In the genomic region with DNA sequence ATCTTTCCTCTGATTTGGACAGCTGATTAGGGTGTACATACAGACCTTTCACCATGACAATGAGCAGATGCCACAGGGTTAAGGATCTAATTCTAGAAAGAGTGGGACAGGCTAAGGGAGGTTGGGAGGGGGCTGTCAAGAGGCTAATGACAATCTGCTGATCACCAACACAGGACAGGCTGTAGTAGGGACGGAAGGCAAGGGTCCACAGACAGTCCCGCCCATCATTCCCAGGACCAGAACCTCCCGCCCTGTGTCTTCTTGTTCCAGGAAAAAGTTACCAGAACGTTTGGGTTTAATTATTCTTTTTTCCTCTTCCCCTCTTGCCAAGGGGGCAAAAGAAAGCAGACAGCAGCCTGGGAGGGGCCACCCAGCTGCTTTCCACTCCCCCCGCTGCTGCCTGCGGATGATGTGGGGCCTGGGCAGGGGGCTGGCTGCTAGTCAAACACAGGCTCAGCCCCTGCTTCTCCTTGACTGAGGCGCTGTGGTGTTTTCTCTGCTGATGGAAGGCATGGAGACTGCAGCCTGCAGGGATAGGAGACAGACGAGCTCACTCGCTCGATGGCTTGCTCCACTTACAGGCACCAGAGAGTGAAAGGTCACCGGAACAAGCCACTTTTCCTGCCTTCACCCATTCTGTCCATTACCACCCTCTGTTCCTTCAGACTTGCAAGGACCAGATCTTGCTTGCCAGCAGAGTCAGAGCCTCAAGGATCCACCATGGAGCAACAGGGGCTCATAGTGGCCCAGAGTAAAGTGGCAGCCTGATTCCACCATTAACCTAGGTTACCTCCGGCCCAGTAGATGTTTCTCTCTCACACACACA, we compare ENCODE assay signal across 11 mouse cellular contexts. TPM values are rescaled to one million over a fixed set of nuclear protein-coding genes. Genes with fewer than 3 reads are reported as not detected.
DNase-seq lines count a peak whose midpoint lies in the region; ATAC-seq and TF ChIP-seq lines count a peak whose summit lies in the region.
"Had no signal": no experiment of that assay in that cellular context is flagged by ENCODE, and none has a peak within 500 bp of the region (broad histone marks: within the 10 kb centered on the region; RNA-seq: fewer than 3 reads in every experiment).

No protein-coding gene starts in this region.

- ATAC-seq in kidney, postnatal 0 days (replicated peaks; ENCODE audit: low FRiP score, low read depth) = no peak; the same call in 1 of the 2 replicates
- ATAC-seq in embryonic facial prominence, embryonic 14.5 days (ENCODE audit: low read depth) = peak; percentile 80
- peak; percentile 57; the same call in 1 of the 2 replicates for ATAC-seq in heart, embryonic 16.5 days (replicated peaks; ENCODE audit: extremely low read depth, insufficient read depth, low FRiP score)
- no peak for ATAC-seq in neural tube, embryonic 15.5 days (ENCODE audit: low FRiP score)

- H3K9ac ChIP-seq in kidney, postnatal 0 days (ENCODE audit: low read depth, low read length) = no peak overlapping the region
- H3K9ac ChIP-seq in embryonic facial prominence, embryonic 14.5 days (ENCODE audit: low read depth, low read length) = no peak overlapping the region
- H3K9ac ChIP-seq in heart, embryonic 16.5 days (ENCODE audit: low read length) = no peak overlapping the region
- H3K9ac ChIP-seq in neural tube, embryonic 15.5 days (replicated peaks) = no peak overlapping the region
- H3K9ac ChIP-seq: hindbrain, embryonic 15.5 days; liver, embryonic 13.5 days had no signal

- H3K27ac ChIP-seq in kidney, postnatal 0 days = peak overlapping the region; percentile 36; the same call in 1 of the 2 replicates
- peak overlapping the region; percentile 91 for H3K27ac ChIP-seq in embryonic facial prominence, embryonic 14.5 days (replicated peaks; ENCODE audit: low read depth, low read length)
- peak overlapping the region; percentile 46 for H3K27ac ChIP-seq in heart, embryonic 16.5 days (ENCODE audit: low read length)
- H3K27ac ChIP-seq in neural tube, embryonic 15.5 days (replicated peaks) = no peak overlapping the region
- H3K27ac ChIP-seq: hindbrain, embryonic 15.5 days had no signal

- 62% methylated on average over 12 of the region's 12 CpGs for WGBS in kidney, postnatal 0 days
- WGBS in embryonic facial prominence, embryonic 14.5 days = 43% methylated on average over 12 of the region's 12 CpGs
- 50% methylated on average over 12 of the region's 12 CpGs for WGBS in heart, embryonic 16.5 days
- 70% methylated on average over 12 of the region's 12 CpGs for WGBS in neural tube, embryonic 15.5 days

- H3K4me1 ChIP-seq in kidney, postnatal 0 days (replicated peaks; ENCODE audit: insufficient read depth, low read length) = 0 out of 2 replicates have a peak, but pooled peaks cover 3% of the 10 kb centered on the region
- H3K4me1 ChIP-seq in embryonic facial prominence, embryonic 14.5 days (ENCODE audit: control insufficient read depth, insufficient read depth, low read length) = peaks cover 21% of the 10 kb centered on the region
- H3K4me1 ChIP-seq in heart, embryonic 16.5 days (ENCODE audit: control insufficient read depth, insufficient read depth, low read length) = peaks cover 3% of the 10 kb centered on the region; the same call in 1 of the 2 replicates
- no peaks in the 10 kb centered on the region for H3K4me1 ChIP-seq in neural tube, embryonic 15.5 days
- H3K4me1 ChIP-seq: hindbrain, embryonic 15.5 days had no signal

- no peaks in the 10 kb centered on the region for H3K9me3 ChIP-seq in kidney, postnatal 0 days (replicated peaks; ENCODE audit: low read length)
- no peaks in the 10 kb centered on the region for H3K9me3 ChIP-seq in embryonic facial prominence, embryonic 14.5 days (ENCODE audit: control insufficient read depth, low read length)
- H3K9me3 ChIP-seq in heart, embryonic 16.5 days (replicated peaks; ENCODE audit: control insufficient read depth, low read length) = no peaks in the 10 kb centered on the region
- H3K9me3 ChIP-seq in neural tube, embryonic 15.5 days (replicated peaks) = no peaks in the 10 kb centered on the region
- H3K9me3 ChIP-seq: hindbrain, embryonic 15.5 days; liver, embryonic 13.5 days had no signal

- no peak overlapping the region for H3K4me3 ChIP-seq in kidney, postnatal 0 days (replicated peaks; ENCODE audit: low read depth, low read length)
- H3K4me3 ChIP-seq in embryonic facial prominence, embryonic 14.5 days (ENCODE audit: low read depth, low read length) = no peak overlapping the region
- no peak overlapping the region for H3K4me3 ChIP-seq in heart, embryonic 16.5 days (ENCODE audit: low read length)
- H3K4me3 ChIP-seq in neural tube, embryonic 15.5 days (replicated peaks) = no peak overlapping the region
- H3K4me3 ChIP-seq: hindbrain, embryonic 15.5 days; liver, embryonic 13.5 days; myocyte had no signal

- DNase-seq in kidney, postnatal 0 days (ENCODE audit: low spot score) = peak; percentile 46
- no peak for DNase-seq in kidney, adult 8-10 months
- peak; percentile 78 for DNase-seq in embryonic facial prominence, embryonic 14.5 days (ENCODE audit: low spot score)
- peak; percentile 45 for DNase-seq in lung, postnatal 36 days
- DNase-seq in cerebellum, postnatal 36 days = no peak
- DNase-seq: adrenal gland, postnatal 36 days; liver, embryonic 13.5 days had no signal

- TF ChIP-seq CTCF in kidney, postnatal 0 days (IDR thresholded peaks at IDR 0.05; ENCODE audit: low read depth) = no peak

- H3K27me3 ChIP-seq in kidney, postnatal 0 days (ENCODE audit: insufficient read depth, low read length) = no peaks in the 10 kb centered on the region
- no peaks in the 10 kb centered on the region; the same call in 1 of the 2 replicates for H3K27me3 ChIP-seq in embryonic facial prominence, embryonic 14.5 days (replicated peaks; ENCODE audit: control insufficient read depth, insufficient read depth, low read length)
- H3K27me3 ChIP-seq in heart, embryonic 16.5 days (ENCODE audit: control insufficient read depth, insufficient read depth, low read length) = 0 out of 2 replicates have a peak, but pooled peaks cover 2% of the 10 kb centered on the region
- no peaks in the 10 kb centered on the region for H3K27me3 ChIP-seq in neural tube, embryonic 15.5 days (replicated peaks)
- H3K27me3 ChIP-seq: hindbrain, embryonic 15.5 days had no signal

- no peaks in the 10 kb centered on the region for H3K36me3 ChIP-seq in kidney, postnatal 0 days (ENCODE audit: insufficient read depth, low read length)
- no peaks in the 10 kb centered on the region for H3K36me3 ChIP-seq in embryonic facial prominence, embryonic 14.5 days (ENCODE audit: control insufficient read depth, insufficient read depth, low read length)
- no peaks in the 10 kb centered on the region for H3K36me3 ChIP-seq in heart, embryonic 16.5 days (ENCODE audit: control insufficient read depth, insufficient read depth)
- H3K36me3 ChIP-seq in neural tube, embryonic 15.5 days = no peaks in the 10 kb centered on the region
- H3K36me3 ChIP-seq: hindbrain, embryonic 15.5 days; liver, embryonic 13.5 days had no signal

- no peak overlapping the region for H3K4me2 ChIP-seq in kidney, postnatal 0 days (ENCODE audit: low read length)
- H3K4me2 ChIP-seq in embryonic facial prominence, embryonic 14.5 days (ENCODE audit: low read depth, low read length) = no peak overlapping the region
- no peak overlapping the region for H3K4me2 ChIP-seq in heart, embryonic 16.5 days (ENCODE audit: low read depth, low read length)
- no peak overlapping the region for H3K4me2 ChIP-seq in neural tube, embryonic 15.5 days
- H3K4me2 ChIP-seq: hindbrain, embryonic 15.5 days; liver, embryonic 13.5 days had no signal

RNA-seq across cellular contexts. Expression of gene Bgn, which starts 8.8 kb away (rescaled TPM):
- 90.4 and 93.4 TPM in 2 replicates for polyA plus RNA-seq in kidney, postnatal 0 days (2015; fragmentation: Nextera tagmentation; extraction: Ambion mirVana)
- polyA plus RNA-seq in embryonic facial prominence, embryonic 14.5 days (2014; fragmentation: Nextera tagmentation; extraction: Ambion mirVana) = 263 and 311 TPM in 2 replicates
- 98.9 and 99.9 TPM in 2 replicates for polyA plus RNA-seq in heart, embryonic 16.5 days (2015; fragmentation: Nextera tagmentation; extraction: Ambion mirVana)
- polyA plus RNA-seq in neural tube, embryonic 15.5 days (2015; fragmentation: Nextera tagmentation; extraction: Ambion mirVana) = 29.1 and 33.4 TPM in 2 replicates

RNA-seq across cellular contexts. Expression of gene Haus7, which starts 15.7 kb away (rescaled TPM):
- polyA plus RNA-seq in kidney, postnatal 0 days (2015; fragmentation: Nextera tagmentation; extraction: Ambion mirVana) = 40.3 and 49.3 TPM in 2 replicates
- polyA plus RNA-seq in embryonic facial prominence, embryonic 14.5 days (2014; fragmentation: Nextera tagmentation; extraction: Ambion mirVana) = 48.2 and 52.5 TPM in 2 replicates
- polyA plus RNA-seq in heart, embryonic 16.5 days (2015; fragmentation: Nextera tagmentation; extraction: Ambion mirVana) = 40.2 and 42.3 TPM in 2 replicates
- polyA plus RNA-seq in neural tube, embryonic 15.5 days (2015; fragmentation: Nextera tagmentation; extraction: Ambion mirVana) = 67.5 and 74.9 TPM in 2 replicates

RNA-seq across cellular contexts. Expression of gene Atp2b3, which starts 28.3 kb away (rescaled TPM):
- polyA plus RNA-seq in kidney, postnatal 0 days (2015; fragmentation: Nextera tagmentation; extraction: Ambion mirVana) = 0.11 and 0.22 TPM in 2 replicates
- polyA plus RNA-seq in embryonic facial prominence, embryonic 14.5 days (2014; fragmentation: Nextera tagmentation; extraction: Ambion mirVana) = 0.80 and 1.3 TPM in 2 replicates
- 0.14 and 0.22 TPM in 2 replicates for polyA plus RNA-seq in heart, embryonic 16.5 days (2015; fragmentation: Nextera tagmentation; extraction: Ambion mirVana)
- polyA plus RNA-seq in neural tube, embryonic 15.5 days (2015; fragmentation: Nextera tagmentation; extraction: Ambion mirVana) = 6.1 and 7.0 TPM in 2 replicates

RNA-seq across cellular contexts. Expression of gene Trex2, which starts 39.4 kb away (rescaled TPM):
- polyA plus RNA-seq in kidney, postnatal 0 days (2015; fragmentation: Nextera tagmentation; extraction: Ambion mirVana) = 0.12 and 0.18 TPM in 2 replicates
- 1.3 and 2.9 TPM in 2 replicates for polyA plus RNA-seq in embryonic facial prominence, embryonic 14.5 days (2014; fragmentation: Nextera tagmentation; extraction: Ambion mirVana)
- polyA plus RNA-seq in heart, embryonic 16.5 days (2015; fragmentation: Nextera tagmentation; extraction: Ambion mirVana) = not detected in 2 replicates
- polyA plus RNA-seq in neural tube, embryonic 15.5 days (2015; fragmentation: Nextera tagmentation; extraction: Ambion mirVana) = not detected in 2 replicates
- polyA plus RNA-seq: hindbrain, embryonic 15.5 days; liver, embryonic 13.5 days; myocyte had no signal

Comparison
In these comparisons a context has a peak if more than half of its experiments do, and no peak if none do; other contexts are left out.
1. DNase-seq: peak in kidney, postnatal 0 days (single experiment), embryonic facial prominence, embryonic 14.5 days (single experiment) and lung, postnatal 36 days (single experiment); none in kidney, adult 8-10 months (0 of 2) and cerebellum, postnatal 36 days (0 of 2).
2. ATAC-seq: peak in embryonic facial prominence, embryonic 14.5 days (single experiment) and heart, embryonic 16.5 days (single experiment); none in kidney, postnatal 0 days (single experiment) and neural tube, embryonic 15.5 days (single experiment).